Mouse (Mus musculus) cerebellum, adult 18-20 months (tissue): ENCODE data around the gene Galnt12.

ENCODE experiments used
- DNase-seq, 2 experiments: peaks; one replicate each; pipeline ENCODE4 v3.0.0; 2021

Gene Galnt12

GRCm38 (mm10) chr4:47161103-47161755, 69.5 kb downstream of the Galnt12 start:
- no peak for DNase-seq

DNA sequence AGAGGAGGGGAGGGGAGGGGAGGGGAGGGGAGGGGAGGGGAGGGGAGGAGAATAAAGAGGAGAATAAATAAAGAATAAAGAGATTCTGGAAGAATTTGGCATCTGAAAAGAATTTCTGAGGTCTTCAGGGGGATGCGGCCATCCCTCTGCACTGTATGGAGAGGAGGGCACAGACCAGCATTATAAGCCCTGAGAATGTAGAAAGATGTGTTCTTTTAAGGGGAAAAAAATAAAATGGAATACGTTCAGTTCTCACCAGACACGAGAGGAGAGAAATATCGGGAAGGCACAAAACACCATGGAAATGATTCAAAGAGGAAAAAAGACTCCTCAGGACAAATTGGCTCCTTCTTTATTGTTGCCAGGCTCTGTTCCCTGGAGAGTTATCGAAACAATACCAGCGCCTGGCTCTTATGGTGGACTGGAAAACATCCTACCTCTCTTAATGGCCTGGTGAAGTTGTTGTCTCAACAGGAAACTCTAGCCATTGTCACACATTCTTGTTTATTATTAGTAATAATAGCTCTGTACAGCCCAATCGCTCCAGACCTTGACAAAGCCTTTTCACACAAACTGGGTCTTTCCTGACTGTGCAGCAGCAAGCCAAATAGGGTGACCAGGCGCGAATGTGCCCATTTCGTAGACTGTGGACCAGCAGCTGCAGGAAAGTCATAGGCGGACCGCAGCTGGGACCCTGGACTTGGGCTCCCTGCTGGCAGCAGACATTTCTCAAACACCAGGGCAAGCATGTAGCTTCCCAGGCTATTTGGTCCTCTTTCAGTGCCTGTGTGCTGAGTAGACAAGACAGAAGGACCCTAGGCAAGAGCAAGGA, 70.3 kb downstream of the Galnt12 start:
- DNase-seq = no peak

GRCm38 (mm10) chr4:47172314-47172713, 80.6 kb downstream of the Galnt12 start:
- DNase-seq = no peak
